Mouse (Mus musculus): ENCODE results near the gene Casc1.

Casc1 gene

DNA sequence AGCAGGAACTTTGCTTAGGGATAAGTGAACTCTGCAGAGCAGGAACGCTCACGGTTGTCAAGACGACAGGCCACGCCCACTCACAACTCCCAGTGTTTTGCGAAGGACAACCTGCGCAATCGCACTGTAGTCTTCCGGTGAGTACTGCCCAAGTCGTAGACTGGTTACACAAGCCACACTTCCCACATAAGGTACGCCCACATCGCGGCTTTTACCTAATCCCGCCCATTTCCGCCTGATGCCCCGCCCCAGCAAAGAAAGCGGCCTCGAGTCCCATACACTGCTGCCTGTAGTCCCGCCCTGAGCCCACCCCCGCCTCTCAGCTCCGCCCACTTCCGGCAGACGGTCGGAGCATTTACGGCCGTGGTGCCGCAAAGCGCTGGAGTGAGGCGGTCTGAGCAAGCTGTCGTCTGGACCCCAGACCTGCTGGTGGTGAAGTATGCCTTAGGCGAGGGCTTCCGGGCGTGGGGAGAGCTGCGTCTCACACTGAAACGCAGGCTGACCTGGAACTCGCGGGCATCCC, at the start of gene Casc1, which contains the start of gene Etfrf1:
TSS of gene Casc1 (minus strand) at position 190 of the 523 bp plus-strand sequence.
TSS of gene Etfrf1 (plus strand) at position 319 of the 523 bp plus-strand sequence.
- in situ Hi-C loops (cut with MseI, MboI): no loop called here

DNA sequence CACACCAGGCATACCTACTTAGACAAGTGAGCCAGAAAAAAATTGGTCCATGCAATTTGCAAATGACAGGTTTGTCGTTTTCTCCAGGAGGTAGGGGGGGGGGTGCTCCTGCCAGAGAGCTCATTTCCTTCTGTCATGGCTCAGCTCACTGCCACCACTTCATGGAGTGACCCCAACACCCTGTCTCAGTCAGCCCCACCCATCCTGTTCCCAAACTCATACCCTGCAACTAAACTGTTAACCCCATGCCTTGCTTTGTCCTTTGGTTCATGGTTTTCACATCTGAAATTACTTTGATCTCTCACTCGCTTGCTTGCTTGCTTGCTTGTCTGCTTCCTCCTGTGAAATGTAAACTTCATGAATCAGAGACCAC, 45.9 kb upstream of the Casc1 start:
- in situ Hi-C loops (cut with MseI, MboI): no loop called here

DNA sequence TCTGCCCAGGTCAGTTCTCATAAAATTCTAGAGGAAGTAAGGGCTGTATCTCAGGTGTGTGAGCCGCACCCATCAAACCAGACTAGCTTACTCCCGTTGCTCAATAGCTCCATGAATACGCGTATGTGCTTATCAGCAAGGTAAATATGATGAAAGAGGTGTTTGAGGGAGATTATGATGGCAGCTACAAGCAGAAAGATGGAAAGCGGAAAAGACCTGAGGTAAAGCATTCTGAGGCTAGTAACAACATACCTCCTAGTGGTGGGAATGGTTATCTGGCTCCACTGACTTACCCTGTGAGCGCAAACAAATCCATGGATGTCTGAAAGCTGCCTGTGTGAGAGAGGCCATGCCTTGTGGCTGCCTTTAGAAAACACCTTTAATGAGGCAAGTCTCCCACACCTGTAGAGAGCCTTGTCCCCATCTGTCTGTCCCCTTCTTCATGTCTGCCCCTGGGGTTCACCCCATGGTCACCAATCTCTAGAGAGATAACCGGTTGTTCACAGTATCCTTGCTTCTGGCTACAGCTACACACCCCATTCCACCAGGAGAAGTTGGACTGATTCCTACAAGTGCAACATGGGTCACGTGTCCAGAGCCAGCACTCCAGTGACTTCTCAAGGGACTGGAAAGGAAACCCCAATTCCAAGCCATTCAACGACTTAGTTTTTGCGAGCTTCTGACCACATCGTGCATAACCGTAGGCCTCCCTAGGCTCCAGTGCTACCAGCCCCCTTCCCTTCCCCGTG, 45.3 kb upstream of the Casc1 start:
- in situ Hi-C loops (cut with MseI, MboI): no loop called here

DNA sequence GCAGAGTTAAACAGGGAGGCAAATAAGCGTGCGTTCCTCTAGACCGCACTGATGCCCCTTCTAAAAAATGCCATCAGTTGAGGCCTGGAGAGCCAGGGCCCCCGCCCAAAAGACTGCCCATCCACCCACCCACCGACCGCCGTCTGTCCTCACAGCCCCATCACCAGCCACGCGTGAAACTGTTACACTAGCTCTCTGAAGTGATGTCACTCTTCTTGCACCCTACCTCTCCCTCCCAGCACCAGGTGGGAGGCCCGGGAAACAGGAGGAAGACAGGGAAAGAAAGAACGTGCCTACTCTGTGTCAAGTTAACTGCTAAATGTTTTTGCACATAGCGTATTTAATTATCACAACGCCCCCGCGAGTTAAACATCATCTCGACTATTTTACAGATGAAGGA, 40.0 kb upstream of the Casc1 start:
- in situ Hi-C loops (cut with MseI, MboI): no loop called here

DNA sequence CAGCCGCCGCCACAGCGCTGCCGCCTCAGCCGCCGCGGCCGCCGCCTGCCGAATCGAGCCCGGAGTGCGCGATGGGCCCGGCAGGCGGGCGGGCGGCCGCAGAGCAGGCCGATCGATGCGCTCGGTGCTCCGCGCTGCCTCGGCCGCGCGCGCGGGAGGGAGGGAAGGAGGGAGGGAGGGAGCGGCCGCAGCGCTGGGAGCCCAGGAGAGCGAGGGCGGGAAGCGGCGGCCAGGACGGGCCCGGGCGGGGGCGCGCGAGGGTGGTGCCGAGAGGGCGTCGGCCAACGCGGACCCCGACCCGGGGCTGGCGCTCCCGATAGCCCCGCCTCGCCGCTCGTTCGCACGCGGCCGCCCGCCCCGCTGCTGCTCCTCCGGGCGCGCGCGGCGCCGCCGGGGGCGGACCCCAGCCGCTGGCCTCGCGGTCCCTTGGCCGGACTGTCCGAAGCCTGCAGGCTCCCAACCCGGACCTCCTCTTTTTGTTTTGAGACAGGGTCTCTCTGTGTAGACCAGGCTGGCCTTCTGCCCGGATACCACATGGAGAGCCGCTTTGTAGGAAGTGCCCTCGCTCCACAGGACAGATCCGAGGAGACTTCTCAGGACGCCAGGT, 39.5 kb upstream of the Casc1 start, which contains the start of gene Kras:
TSS of gene Kras (minus strand) at position 55 of the 607 bp plus-strand sequence.
- in situ Hi-C loops (cut with MseI, MboI): no loop called here

DNA sequence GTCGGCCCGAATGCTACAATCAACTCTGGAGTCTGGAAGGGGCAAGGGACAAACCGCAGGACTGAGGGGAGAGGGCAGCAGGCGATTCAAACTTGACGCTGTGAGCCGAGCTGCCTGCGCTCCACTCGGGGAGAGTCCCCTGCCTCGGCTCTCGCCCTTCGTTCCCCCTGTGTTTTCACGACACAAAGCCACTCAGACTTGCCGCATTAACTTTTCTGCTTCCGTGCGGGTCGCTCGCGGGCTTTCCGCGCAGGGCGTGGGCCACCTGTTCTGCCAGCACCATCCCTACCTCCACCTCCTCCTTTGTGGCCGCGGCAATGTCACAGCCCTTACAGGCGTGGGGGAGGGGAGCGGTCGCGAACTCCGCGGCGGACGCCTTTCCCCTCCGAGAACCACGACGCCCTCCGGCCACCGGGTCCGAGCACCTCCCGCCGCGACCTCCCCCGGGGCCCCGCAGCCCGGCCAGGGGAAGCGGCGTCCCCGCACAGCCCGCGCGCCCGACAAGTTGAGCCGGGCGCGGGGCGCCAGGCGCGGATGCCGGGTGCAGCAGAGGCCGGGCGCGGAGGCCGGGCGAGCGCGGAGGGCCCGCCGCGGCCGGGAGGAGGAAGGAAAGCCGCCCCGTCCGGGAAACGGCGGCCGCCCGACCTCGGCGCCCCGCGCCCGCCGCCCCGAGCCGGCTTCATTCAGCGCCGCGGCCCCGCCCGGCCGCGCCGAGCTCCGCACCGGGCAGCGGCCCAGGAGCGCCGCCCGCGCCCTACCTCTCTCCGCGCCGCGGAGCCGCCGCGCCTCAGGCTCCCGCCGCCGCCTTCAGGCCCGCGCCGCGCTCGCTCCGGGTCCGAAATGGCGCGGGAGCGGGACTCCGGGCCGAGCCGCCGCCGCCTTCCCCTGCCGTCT, 38.7 kb upstream of the Casc1 start:
- in situ Hi-C loops (cut with MseI, MboI): no loop called here

DNA sequence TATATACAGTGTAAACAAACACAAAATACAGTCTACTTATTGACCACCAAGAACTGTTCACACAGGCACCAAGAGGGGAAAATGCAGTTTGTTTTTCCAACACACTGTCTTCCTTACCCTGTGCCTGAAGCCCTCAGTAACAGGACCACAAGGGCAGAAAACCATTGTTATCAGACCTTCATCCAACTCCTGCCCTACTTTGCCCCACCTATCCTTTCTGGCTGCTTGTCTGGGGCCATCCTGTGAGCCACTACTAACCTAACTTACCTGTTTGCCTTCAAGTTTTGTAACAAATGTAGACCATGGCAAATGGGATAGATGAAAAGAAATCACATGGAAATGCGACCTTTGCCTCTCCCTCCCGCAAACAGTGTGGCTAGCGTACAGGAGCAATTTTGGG, 37.1 kb upstream of the Casc1 start:
- in situ Hi-C loops (cut with MseI, MboI): no loop called here

DNA sequence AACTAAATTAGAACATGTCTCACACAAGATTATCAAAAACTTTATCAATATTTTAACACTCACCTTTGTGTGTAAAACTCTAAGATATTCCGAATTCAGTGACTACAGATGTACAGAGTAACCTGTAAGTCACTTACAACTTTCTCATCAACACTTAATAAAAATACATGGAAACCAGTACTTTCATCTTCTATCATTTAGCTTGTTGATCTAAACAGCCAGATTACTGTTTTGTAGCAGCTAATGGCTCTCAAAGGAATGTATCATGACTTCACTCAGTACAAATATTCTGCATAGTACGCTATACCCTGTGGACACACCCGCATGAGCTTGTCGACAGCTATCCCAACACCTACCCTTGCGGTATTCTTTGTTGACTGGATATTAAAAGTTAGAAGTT, 36.0 kb upstream of the Casc1 start:
- in situ Hi-C loops (cut with MseI, MboI): no loop called here

DNA sequence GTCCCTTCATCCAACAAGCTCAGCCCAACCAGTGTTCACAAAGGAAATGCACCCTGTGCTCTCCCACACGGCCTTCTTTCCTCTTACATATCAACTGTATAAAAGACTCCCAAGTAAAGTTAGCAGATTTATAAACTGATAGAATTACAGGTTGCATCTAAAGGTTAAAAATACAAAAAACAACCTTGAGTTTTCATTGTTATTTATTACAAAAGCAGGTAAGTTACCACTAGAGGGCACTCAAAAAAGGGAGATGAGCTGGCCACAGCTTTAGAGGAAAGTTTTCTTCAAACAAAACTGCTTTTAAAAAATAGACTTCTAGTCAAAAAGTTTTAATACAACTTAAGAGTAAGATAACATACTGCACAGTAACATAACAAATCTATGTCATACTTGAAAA, 31.7 kb upstream of the Casc1 start:
- in situ Hi-C loops (cut with MseI, MboI): loop anchor here (5.0 kb wide), 1 partner anchor 100 kb away; no protein-coding TSS in a partner anchor

DNA sequence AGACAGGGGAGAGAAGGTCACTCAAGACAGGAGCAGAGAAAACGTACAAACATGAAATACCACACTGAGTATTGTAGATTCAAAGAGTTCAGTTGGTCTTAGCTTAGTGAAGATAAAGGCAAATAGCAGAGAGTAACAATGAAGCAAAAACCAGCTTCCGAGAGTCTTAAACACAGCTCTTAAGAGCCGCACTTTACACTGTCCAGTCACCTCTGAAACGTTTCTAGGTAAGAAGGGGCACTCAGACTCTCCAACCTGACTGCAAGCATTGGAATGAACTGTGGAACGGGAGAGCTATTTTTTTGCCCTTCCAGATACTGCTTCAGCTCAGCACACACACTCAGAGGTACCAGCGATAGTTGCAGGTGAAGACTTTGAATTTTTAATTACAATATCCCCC, 29.5 kb upstream of the Casc1 start:
- in situ Hi-C loops (cut with MseI, MboI): loop anchor here (5.0 kb wide), 1 partner anchor 102 kb away; no protein-coding TSS in a partner anchor

DNA sequence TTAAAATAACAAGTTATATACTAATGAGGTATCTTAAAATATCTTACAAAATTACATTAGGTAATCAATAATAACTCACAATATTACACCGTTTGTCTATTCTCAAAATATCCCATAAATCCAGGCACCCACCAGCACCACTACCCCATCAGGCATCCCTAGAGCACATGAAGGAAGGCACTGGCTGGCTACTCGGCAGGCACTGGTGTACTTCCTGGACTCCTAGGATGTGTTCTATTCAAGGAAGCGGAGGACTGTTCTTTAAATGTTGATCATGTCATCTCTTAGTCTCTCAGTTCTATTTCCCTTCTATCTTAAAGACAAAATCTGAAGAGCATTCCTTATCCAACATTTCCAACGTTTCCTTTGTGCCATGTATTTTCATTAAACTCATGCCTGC, 26.3 kb upstream of the Casc1 start:
- in situ Hi-C loops (cut with MseI, MboI): no loop called here

DNA sequence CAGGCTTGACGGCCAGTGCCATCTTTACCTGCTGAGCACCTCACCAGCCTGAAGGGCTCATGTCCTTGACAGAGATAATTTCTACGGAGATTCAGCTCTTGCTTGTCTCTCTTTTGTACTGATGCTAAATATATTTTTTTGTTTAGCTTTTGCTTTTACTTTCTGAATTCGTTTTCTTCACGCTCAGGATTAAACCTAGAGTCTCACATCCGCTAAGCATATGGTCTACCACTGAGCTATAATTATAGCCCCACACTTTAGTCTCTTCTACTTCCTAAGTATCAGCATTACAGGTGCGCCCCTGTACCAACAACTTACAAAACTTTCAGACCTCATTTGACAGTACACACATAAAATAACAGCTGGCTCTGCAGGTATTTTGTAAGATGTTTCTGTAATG, 24.6 kb upstream of the Casc1 start:
- in situ Hi-C loops (cut with MseI, MboI): no loop called here

DNA sequence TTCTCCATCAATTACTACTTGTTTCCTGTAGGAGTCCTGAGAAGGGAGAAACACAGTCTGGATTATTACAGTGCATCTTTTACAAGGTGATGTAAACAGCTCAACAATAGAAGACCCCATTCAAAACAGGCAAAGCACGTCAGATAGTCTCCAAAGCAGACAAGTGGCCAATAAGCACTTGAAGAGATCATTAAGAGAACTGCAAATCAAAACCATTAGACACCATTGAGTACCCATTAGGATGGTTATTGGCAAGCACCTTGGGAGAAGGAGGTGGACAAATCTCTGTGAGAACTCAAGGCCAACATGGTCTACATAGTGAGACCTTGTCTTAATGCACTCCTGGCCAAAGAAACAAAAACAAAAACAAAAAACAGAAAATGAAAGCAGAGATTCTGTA, 23.6 kb upstream of the Casc1 start:
- in situ Hi-C loops (cut with MseI, MboI): no loop called here

DNA sequence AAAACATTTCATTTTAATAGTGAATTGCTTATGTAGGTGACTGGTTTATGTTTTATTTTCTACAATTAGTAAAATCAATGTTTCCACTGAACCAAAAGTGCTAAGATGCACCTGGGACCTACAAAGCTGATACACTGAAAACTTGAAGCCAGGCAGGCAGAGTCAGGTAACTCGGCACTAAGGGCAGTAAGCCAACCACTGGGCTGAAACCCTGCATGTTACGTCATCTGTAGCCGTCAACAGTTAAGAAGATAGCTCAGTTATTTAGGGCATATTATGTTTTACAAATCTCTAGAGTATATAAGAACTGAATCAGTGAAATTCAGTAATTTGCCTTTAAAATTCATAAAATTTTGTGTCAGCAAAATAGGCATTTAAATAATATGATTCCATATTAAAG, 15.5 kb upstream of the Casc1 start:
- in situ Hi-C loops (cut with MseI, MboI): no loop called here

DNA sequence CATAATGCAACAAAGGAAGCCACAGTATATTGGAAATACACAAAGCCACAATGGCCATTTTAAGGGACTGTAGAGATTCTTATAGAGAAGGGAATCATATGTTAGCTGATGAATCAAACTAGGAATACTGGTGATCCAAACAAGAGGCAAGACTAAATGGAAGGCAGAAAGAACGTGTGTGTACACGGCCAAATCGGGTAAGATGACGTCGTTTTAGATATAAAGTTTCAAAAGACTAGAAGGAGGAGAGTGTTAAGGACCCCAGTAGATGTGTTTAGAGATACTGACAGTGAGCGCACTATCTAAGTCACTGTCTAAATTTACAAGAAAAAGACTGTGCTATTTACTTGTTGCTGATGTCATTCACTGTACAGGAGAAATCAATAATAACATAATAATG, 13.4 kb upstream of the Casc1 start:
- in situ Hi-C loops (cut with MseI, MboI): no loop called here

DNA sequence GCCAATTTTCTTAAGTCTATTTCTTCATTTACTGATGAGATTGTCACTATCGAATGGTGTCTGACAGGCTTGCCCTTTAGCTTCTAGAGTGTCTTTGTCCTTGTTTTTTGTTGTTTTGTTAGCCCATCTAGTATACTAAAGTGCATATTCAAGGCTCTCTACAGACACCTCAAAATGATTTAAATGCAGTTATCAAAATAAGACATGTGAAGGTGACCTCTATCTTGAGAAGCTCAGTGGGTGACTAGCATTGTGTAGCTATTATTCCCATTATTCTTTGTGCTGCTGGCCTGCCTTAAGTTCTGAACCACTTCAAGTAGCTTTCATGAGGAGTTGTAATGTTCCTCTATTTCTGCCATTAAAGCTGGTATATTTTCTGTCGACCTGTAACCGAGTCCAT, 5.0 kb upstream of the Casc1 start:
- in situ Hi-C loops (cut with MseI, MboI): no loop called here

DNA sequence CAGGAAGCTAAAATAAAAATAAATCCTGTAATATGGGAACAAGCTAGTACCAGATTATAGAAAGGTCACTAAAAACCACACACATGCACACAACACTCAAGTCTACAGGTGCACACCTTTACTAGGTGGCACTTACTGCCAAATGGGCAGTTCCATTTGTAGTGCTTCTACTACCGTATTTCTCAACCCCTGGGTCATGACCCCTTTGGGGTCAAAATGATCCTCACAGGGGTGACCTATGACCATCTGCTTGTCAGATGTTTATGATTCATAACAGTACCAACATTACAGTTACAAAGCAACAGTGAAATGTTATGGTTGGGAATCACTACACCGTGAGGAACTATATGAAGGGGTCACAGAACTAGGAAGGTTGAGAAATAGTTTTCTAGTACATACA, 3.1 kb upstream of the Casc1 start:
- in situ Hi-C loops (cut with MseI, MboI): no loop called here

DNA sequence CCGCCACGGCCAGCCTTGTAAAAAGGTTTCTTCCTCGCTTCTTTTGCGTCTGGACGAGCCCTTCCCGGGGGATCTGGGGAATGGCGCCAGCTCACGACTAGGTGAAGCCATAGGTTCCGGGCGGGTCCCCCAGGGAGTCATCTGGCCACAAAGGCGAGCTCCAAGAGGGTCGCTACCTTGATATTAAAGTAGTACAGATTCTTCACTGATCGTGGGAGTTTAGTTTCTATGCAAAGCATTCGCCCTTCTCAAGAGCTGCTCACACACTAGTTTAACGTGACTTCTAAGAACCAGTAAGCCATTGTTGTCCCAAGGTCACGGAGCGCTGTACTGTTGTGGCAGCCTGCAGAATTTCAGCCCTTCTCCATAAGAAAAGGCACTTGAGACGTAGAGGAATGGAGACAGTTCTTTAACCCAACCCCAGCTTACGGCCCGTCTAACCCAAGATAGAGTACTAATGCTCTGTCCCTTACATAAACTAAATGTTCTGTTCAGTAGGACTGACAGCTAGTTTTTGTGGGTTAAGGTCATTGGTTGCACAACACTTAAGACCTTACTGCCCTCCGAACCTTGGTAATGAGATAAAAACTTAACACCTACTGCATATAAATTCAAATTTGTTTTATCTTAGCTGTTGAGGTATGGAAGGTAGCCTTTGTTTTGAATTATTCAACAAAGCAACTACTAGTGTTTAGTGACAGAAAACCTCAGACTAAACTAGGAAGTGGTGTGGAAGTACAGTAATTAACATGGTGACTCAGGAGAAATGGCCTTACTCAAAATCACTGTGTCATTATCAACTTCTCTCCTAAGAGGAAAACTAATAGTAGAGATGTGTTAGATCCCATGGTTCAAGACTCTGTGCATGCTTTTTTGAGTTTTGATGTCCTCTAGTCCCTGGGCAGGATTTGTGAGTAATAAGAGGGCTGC, 836 bp upstream of the Casc1 start:
- in situ Hi-C loops (cut with MseI, MboI): no loop called here

DNA sequence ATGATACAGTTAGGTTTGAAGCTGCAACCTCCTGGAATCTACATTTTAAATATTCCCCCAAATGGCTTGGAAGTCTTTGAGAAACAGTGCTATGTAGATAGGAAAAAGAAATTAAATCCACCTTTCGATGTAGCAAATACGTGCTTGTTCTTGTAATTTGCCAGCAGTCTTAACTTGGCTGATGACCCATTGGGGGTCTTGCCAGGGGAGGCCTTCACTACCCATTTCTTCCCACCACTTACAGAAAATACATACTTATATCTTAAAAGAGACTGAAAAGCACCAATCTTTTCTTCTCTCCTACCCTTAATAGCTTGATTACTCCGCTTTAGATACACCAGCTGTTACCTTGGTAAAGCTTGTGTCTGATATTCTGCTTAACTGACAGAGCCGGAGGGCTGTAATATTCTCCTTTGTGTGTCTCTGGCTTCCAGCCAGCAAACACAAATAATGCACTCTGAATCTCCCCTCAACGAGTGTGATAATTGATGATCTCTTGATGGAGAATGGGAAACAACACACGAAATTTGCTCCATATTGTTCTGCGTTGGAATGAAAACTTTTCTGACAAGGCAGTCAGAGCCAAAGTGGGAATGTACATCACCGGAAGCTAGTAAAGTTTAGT, 637 bp downstream of the Casc1 start:
- in situ Hi-C loops (cut with MseI, MboI): no loop called here

DNA sequence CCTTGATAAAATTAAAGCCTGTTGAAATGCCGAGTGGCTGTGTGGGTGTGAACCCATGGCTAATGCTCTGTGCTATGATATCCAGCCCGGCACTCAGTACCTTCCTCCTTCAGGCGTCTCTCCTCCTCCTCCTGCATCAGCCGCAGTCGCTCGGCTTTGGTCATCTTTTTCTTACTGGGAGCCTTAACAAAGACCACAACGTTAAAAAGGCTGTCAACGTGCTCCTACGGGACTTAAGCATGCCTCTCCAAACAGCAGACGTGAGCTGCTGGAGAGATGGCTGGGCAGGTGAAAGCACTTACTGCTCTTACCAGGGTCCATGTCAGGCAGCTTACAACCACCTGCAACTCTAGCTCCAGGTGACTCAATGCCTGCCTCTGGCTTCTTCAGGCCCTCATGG, 5.7 kb downstream of the Casc1 start:
- in situ Hi-C loops (cut with MseI, MboI): no loop called here

DNA sequence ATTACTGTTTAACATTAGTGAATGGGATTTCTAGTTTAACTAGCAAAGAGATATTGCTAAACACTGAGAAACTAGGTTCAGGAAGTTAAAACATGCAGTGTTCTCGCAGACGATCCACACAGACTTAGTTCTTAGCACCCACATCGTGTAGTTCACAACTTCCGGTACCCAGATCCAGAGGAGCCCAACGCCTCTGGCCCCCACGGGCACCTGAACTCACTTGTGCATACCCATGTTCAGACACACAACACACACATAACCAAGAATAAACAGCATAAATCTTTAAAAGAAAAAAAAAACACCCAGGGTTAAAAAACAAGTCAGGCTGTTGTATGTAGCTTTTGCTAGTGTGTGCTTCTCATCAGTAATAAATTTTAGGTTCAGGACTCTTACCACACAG, 6.4 kb downstream of the Casc1 start:
- in situ Hi-C loops (cut with MseI, MboI): no loop called here

All from mouse trophoblast stem cell (cell line).